ENCODE assay signal across 9 mouse cellular contexts in genomic region chr2:180725414-180725778, GRCm38 (mm10). TPM values are rescaled to one million over a fixed set of nuclear protein-coding genes. Genes with fewer than 3 reads are reported as not detected.
DNase-seq lines count a peak whose midpoint lies in the region; ATAC-seq lines count a peak whose summit lies in the region.
"Had no signal": no experiment of that assay in that cellular context is flagged by ENCODE, and none has a peak within 500 bp of the region (broad histone marks: within the 10 kb centered on the region; RNA-seq: fewer than 3 reads in every experiment).

No protein-coding gene starts in this region.

- no peak for DNase-seq in heart, postnatal 4 days
- no peak for DNase-seq in neural tube, embryonic 10.5 days (ENCODE audit: extremely low spot score, low spot score)
- no peak for DNase-seq in frontal cortex, postnatal 36 days (ENCODE audit: low spot score in 2 of 2)
- DNase-seq in thymus, postnatal 4 days, result no peak

- H3K9ac ChIP-seq in heart, embryonic 15.5 days, result peak overlapping the region; percentile 41; the same call in 1 of the 2 replicates
- H3K9ac ChIP-seq in neural tube, embryonic 13.5 days, result no peak overlapping the region
- H3K9ac ChIP-seq in intestine, embryonic 16.5 days (ENCODE audit: low read depth, low read length), result peak overlapping the region; percentile 53
- no peak overlapping the region; the same call in 1 of the 2 replicates for H3K9ac ChIP-seq in stomach, embryonic 14.5 days (replicated peaks; ENCODE audit: low read depth, low read length)

- no peaks in the 10 kb centered on the region for H3K27me3 ChIP-seq in heart, embryonic 15.5 days
- no peaks in the 10 kb centered on the region for H3K27me3 ChIP-seq in neural tube, embryonic 13.5 days
- H3K27me3 ChIP-seq in intestine, embryonic 16.5 days (replicated peaks; ENCODE audit: control insufficient read depth, insufficient read depth, low read length), result no peaks in the 10 kb centered on the region
- H3K27me3 ChIP-seq in stomach, embryonic 14.5 days (ENCODE audit: control insufficient read depth, insufficient read depth, low read length), result no peaks in the 10 kb centered on the region

- 3% methylated on average over 6 of the region's 6 CpGs for WGBS in heart, embryonic 15.5 days
- 9% methylated on average over 6 of the region's 6 CpGs for WGBS in neural tube, embryonic 13.5 days
- 5% methylated on average over 6 of the region's 6 CpGs for WGBS in intestine, embryonic 16.5 days
- 2% methylated on average over 6 of the region's 6 CpGs for WGBS in stomach, embryonic 14.5 days

- no peaks in the 10 kb centered on the region for H3K9me3 ChIP-seq in heart, embryonic 15.5 days (replicated peaks)
- no peaks in the 10 kb centered on the region for H3K9me3 ChIP-seq in neural tube, embryonic 13.5 days
- H3K9me3 ChIP-seq in intestine, embryonic 16.5 days (ENCODE audit: control insufficient read depth, low read length), result no peaks in the 10 kb centered on the region
- no peaks in the 10 kb centered on the region for H3K9me3 ChIP-seq in stomach, embryonic 14.5 days (ENCODE audit: control insufficient read depth, low read depth, low read length)

- peaks cover 32% of the 10 kb centered on the region for H3K36me3 ChIP-seq in heart, embryonic 15.5 days
- peaks cover 37% of the 10 kb centered on the region for H3K36me3 ChIP-seq in neural tube, embryonic 13.5 days
- H3K36me3 ChIP-seq in intestine, embryonic 16.5 days (ENCODE audit: control insufficient read depth, insufficient read depth, low read length), result peaks cover 10% of the 10 kb centered on the region
- peaks cover 27% of the 10 kb centered on the region for H3K36me3 ChIP-seq in stomach, embryonic 14.5 days (ENCODE audit: control insufficient read depth, insufficient read depth, low read length)

- H3K4me3 ChIP-seq in heart, embryonic 15.5 days, result peak overlapping the region; percentile 29
- H3K4me3 ChIP-seq in neural tube, embryonic 13.5 days, result no peak overlapping the region; the same call in 1 of the 2 replicates
- H3K4me3 ChIP-seq in intestine, embryonic 16.5 days (ENCODE audit: low read length), result peak overlapping the region; percentile 28
- peak overlapping the region; percentile 19 for H3K4me3 ChIP-seq in stomach, embryonic 14.5 days (ENCODE audit: low read depth, low read length)

- peaks cover 14% of the 10 kb centered on the region for H3K4me1 ChIP-seq in heart, embryonic 15.5 days (replicated peaks)
- peaks cover 6% of the 10 kb centered on the region for H3K4me1 ChIP-seq in neural tube, embryonic 13.5 days (replicated peaks)
- peaks cover 10% of the 10 kb centered on the region for H3K4me1 ChIP-seq in intestine, embryonic 16.5 days (ENCODE audit: control insufficient read depth, insufficient read depth, low read length)
- peaks cover 5% of the 10 kb centered on the region; the same call in 1 of the 2 replicates for H3K4me1 ChIP-seq in stomach, embryonic 14.5 days (ENCODE audit: control insufficient read depth, insufficient read depth, low read length)

- peak overlapping the region; percentile 61 for H3K4me2 ChIP-seq in heart, embryonic 15.5 days
- peak overlapping the region; percentile 13; the same call in 1 of the 2 replicates for H3K4me2 ChIP-seq in neural tube, embryonic 13.5 days
- peak overlapping the region; percentile 46 for H3K4me2 ChIP-seq in intestine, embryonic 16.5 days (ENCODE audit: low read depth, low read length)
- H3K4me2 ChIP-seq in stomach, embryonic 14.5 days (replicated peaks; ENCODE audit: low read depth, low read length), result peak overlapping the region; percentile 45

- no peak for ATAC-seq in heart, embryonic 15.5 days (replicated peaks; ENCODE audit: insufficient number of reproducible peaks, insufficient read depth, low FRiP score, low read depth)
- 0 out of 2 replicates have a peak, but pooled peaks have one; percentile 8 for ATAC-seq in neural tube, embryonic 13.5 days (ENCODE audit: low read depth)
- ATAC-seq in intestine, embryonic 16.5 days, result peak; percentile 36
- peak; percentile 18; the same call in 1 of the 2 replicates for ATAC-seq in stomach, embryonic 14.5 days (ENCODE audit: insufficient number of reproducible peaks, insufficient read depth, low FRiP score, low read depth)
- ATAC-seq: forebrain, embryonic 14.5 days had no signal

- H3K27ac ChIP-seq in heart, embryonic 15.5 days, result no peak overlapping the region
- H3K27ac ChIP-seq in neural tube, embryonic 13.5 days (replicated peaks), result no peak overlapping the region
- no peak overlapping the region for H3K27ac ChIP-seq in intestine, embryonic 16.5 days (ENCODE audit: low read length)
- H3K27ac ChIP-seq in stomach, embryonic 14.5 days (ENCODE audit: low read length), result peak overlapping the region; percentile 10; the same call in 1 of the 2 replicates

RNA-seq across cellular contexts. Expression of gene Slc17a9, which starts 0.3 kb away (rescaled TPM):
- polyA plus RNA-seq in heart, embryonic 15.5 days (2015; fragmentation: Nextera tagmentation; extraction: Ambion mirVana), result 0.48 and 1.7 TPM in 2 replicates
- total RNA-seq in heart, postnatal 4 days (2021), result under 1 TPM; 0.69 to 0.88 TPM
- 0.21 and 0.35 TPM in 2 replicates for polyA plus RNA-seq in neural tube, embryonic 13.5 days (2015; fragmentation: Nextera tagmentation; extraction: Ambion mirVana)
- polyA plus RNA-seq in intestine, embryonic 16.5 days (2015; fragmentation: Nextera tagmentation; extraction: Ambion mirVana), result 5.4 and 6.3 TPM in 2 replicates
- polyA plus RNA-seq in stomach, embryonic 14.5 days (2014; fragmentation: Nextera tagmentation; extraction: Ambion mirVana), result 1.7 and 1.9 TPM in 2 replicates
- polyA plus RNA-seq: forebrain, embryonic 14.5 days had no signal

RNA-seq across cellular contexts. Expression of gene Gid8, which starts 15.5 kb away (rescaled TPM):
- 45.3 and 47.4 TPM in 2 replicates for polyA plus RNA-seq in heart, embryonic 15.5 days (2015; fragmentation: Nextera tagmentation; extraction: Ambion mirVana)
- 10 to 100 TPM; 68.5 to 69.9 TPM for total RNA-seq in heart, postnatal 4 days (2021)
- polyA plus RNA-seq in neural tube, embryonic 13.5 days (2015; fragmentation: Nextera tagmentation; extraction: Ambion mirVana), result 55.6 and 59.1 TPM in 2 replicates
- 51.1 and 54.4 TPM in 2 replicates for polyA plus RNA-seq in intestine, embryonic 16.5 days (2015; fragmentation: Nextera tagmentation; extraction: Ambion mirVana)
- polyA plus RNA-seq in stomach, embryonic 14.5 days (2014; fragmentation: Nextera tagmentation; extraction: Ambion mirVana), result 53.4 and 57.1 TPM in 2 replicates

RNA-seq across cellular contexts. Expression of gene Dido1, which starts 15.6 kb away (rescaled TPM):
- polyA plus RNA-seq in heart, embryonic 15.5 days (2015; fragmentation: Nextera tagmentation; extraction: Ambion mirVana), result 14.0 and 19.0 TPM in 2 replicates
- 10 to 100 TPM; 40.5 to 44.0 TPM for total RNA-seq in heart, postnatal 4 days (2021)
- 21.8 and 24.1 TPM in 2 replicates for polyA plus RNA-seq in neural tube, embryonic 13.5 days (2015; fragmentation: Nextera tagmentation; extraction: Ambion mirVana)
- 16.6 and 17.0 TPM in 2 replicates for polyA plus RNA-seq in intestine, embryonic 16.5 days (2015; fragmentation: Nextera tagmentation; extraction: Ambion mirVana)
- 39.4 and 41.2 TPM in 2 replicates for polyA plus RNA-seq in stomach, embryonic 14.5 days (2014; fragmentation: Nextera tagmentation; extraction: Ambion mirVana)

RNA-seq across cellular contexts. Expression of gene Bhlhe23, which starts 51.3 kb away (rescaled TPM):
- polyA plus RNA-seq in heart, embryonic 15.5 days (2015; fragmentation: Nextera tagmentation; extraction: Ambion mirVana), result not detected in 2 replicates
- not detected for total RNA-seq in heart, postnatal 4 days (2021)
- polyA plus RNA-seq in neural tube, embryonic 13.5 days (2015; fragmentation: Nextera tagmentation; extraction: Ambion mirVana), result 4.2 and 4.3 TPM in 2 replicates
- polyA plus RNA-seq in intestine, embryonic 16.5 days (2015; fragmentation: Nextera tagmentation; extraction: Ambion mirVana), result not detected in 2 replicates
- not detected in 2 replicates for polyA plus RNA-seq in stomach, embryonic 14.5 days (2014; fragmentation: Nextera tagmentation; extraction: Ambion mirVana)

Comparison
In these comparisons a context has a peak if more than half of its experiments do, and no peak if none do; other contexts are left out.
1. H3K9ac ChIP-seq: peak in heart, embryonic 15.5 days (single experiment) and intestine, embryonic 16.5 days (single experiment); none in neural tube, embryonic 13.5 days (single experiment) and stomach, embryonic 14.5 days (single experiment).
2. Peak in every context shown above with its lines, with median percentiles within 50 percentile points of each other: H3K4me2 ChIP-seq.